In genomic region chr5:75280698-75281097, GRCm38 (mm10) we compare ENCODE assay signal across 13 mouse cellular contexts.
"Had no signal": no experiment of that assay in that cellular context is flagged by ENCODE, and none has a peak within 500 bp of the region (broad histone marks: within the 10 kb centered on the region; RNA-seq: fewer than 3 reads in every experiment).

No protein-coding gene starts in this region.

- ATAC-seq: midbrain, embryonic 16.5 days had no signal

- H3K9me3 ChIP-seq: limb, embryonic 13.5 days; liver, embryonic 15.5 days; midbrain, embryonic 12.5 days; neural tube, embryonic 13.5 days had no signal

- H3K9ac ChIP-seq: limb, embryonic 13.5 days; liver, embryonic 15.5 days; midbrain, embryonic 12.5 days; neural tube, embryonic 13.5 days had no signal

- H3K27me3 ChIP-seq: limb, embryonic 13.5 days; liver, embryonic 15.5 days; midbrain, embryonic 12.5 days; neural tube, embryonic 13.5 days had no signal

- H3K27ac ChIP-seq: kidney, postnatal 0 days; layer of hippocampus, adult 2 months; limb, embryonic 13.5 days; liver, embryonic 15.5 days; midbrain, embryonic 12.5 days; neural tube, embryonic 13.5 days had no signal

- H3K36me3 ChIP-seq: limb, embryonic 13.5 days; liver, embryonic 15.5 days; midbrain, embryonic 12.5 days; neural tube, embryonic 13.5 days had no signal

- H3K4me2 ChIP-seq: limb, embryonic 13.5 days; midbrain, embryonic 12.5 days; neural tube, embryonic 13.5 days had no signal

- H3K4me1 ChIP-seq: midbrain, embryonic 12.5 days had no signal

- H3K4me3 ChIP-seq: layer of hippocampus, adult 2 months; limb, embryonic 13.5 days; liver, embryonic 15.5 days; midbrain, embryonic 12.5 days; neural tube, embryonic 13.5 days had no signal

- DNase-seq: kidney, adult 11 months; kidney, adult 9 months; kidney, postnatal 4 days; left cerebral cortex, postnatal 4 days; right cerebral cortex, postnatal 25 days; thymus, postnatal 36 days had no signal
